Mouse (Mus musculus) olfactory bulb, adult 2 months (tissue): ENCODE measurements around the gene Cblb.

Experiments
- CTCF ChIP-seq: fragments of 200-500 bp; IDR thresholded peaks from 2 replicates; pipeline ENCODE4 v1.5.1; 2012; ENCODE audit warnings: low read depth, mild to moderate bottlenecking, low read length, moderate library complexity; ENCODE audit not compliant: insufficient read depth
- POLR2A ChIP-seq: fragments of 200-500 bp; IDR thresholded peaks from 2 replicates; pipeline ENCODE4 v1.6.1; 2012; ENCODE audit warnings: mild to moderate bottlenecking, low read depth, low read length, moderate library complexity; ENCODE audit not compliant: insufficient read depth

- no peak for TF ChIP-seq POLR2A
- no peak for TF ChIP-seq CTCF
These were observed 30.2 kb upstream of the Cblb start for GRCm38 (mm10) chr16:52000801-52001200.
